Mouse (Mus musculus) layer of hippocampus, adult 9-10 months (tissue): ENCODE measurements around the gene Gpr83.

Experiments
- DNase-seq: peaks from one replicate; pipeline ENCODE4 v3.0.0; 2022; ENCODE audit warnings: low spot score

The Gpr83 gene

GRCm38 (mm10) chr9:14859868-14860639 lies at the start of gene Gpr83:
Gene Gpr83 (plus strand): TSS chr9:14860210.
- no peak for DNase-seq

GRCm38 (mm10) chr9:14821396-14821795 lies 38.6 kb upstream of the Gpr83 start:
- DNase-seq: no peak

DNA sequence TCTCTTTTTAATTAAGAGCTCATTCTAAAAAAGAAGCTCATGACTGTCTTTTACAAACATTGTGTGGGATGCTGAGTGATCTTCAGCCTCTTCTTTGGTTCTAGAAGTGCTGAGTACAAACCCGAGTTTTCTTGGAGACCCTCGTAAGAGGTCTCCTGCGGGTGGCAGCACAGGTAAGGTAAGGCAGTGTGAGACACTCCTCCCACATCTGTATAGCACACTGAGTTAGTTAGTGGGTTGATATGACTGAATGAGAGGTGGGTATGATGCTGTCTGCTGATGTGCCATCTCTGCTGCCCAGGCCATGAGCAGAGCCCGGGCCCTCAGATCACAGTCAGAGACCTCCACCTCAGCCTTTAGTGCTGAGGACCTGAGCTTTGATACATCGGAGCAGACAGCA lies 35.2 kb upstream of the Gpr83 start:
- no peak for DNase-seq

- no peak for DNase-seq
These were observed 32.1 kb upstream of the Gpr83 start for GRCm38 (mm10) chr9:14827875-14828274.

DNA sequence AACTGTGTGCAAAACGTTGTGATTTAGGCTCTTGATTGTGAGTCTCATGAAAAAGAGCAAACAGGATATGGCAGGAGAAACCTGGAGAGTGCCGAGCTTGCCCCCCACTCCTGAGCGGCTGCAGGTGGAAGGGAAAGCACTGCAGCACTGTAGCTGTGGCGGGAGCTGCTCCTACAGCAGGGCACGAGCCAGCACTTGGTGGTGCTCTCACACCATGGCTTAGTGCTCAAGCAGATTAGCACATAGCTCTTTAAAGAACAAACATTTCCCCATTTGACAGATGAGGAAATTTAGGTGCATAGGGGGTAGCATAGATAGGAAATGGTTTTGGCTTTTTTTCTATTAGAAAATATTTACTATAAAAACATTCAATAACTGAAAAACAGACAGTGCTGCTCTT lies 28.0 kb upstream of the Gpr83 start:
- DNase-seq: no peak

DNA sequence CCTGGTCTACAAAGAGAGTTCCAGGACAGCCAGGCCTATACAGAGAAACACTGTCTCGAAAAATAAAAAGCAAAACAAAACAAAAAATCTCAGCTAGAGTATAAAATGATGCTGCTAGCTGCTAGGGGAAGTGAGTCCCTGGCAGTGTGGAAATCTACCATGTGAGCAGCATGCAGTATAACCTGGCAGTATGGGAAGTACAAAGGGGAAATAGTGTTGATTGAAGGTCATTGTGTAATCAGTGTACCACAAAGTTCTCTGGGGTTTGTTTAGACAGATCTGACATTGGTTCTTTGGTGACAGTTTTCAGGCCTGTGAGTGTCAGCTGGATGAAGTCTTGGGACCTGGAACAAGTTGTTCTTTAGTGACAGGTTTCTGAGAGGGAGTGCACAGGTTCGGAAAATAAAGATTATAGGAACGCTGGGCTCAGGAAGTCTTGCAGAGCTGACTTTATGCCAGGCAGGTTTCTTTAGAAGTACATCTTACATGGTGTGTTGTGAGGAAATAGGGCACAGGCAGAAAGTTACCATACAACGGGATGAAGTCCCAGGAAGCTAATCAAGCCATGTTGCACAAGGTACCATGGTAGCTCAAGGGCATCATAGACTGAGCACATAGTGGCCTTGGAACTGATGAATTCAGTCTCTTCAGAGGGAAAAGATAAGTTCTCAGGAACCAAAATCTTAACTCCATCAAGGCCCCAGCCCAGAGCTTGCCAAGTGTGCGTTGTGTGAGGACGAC lies 24.5 kb upstream of the Gpr83 start:
- DNase-seq: no peak

DNA sequence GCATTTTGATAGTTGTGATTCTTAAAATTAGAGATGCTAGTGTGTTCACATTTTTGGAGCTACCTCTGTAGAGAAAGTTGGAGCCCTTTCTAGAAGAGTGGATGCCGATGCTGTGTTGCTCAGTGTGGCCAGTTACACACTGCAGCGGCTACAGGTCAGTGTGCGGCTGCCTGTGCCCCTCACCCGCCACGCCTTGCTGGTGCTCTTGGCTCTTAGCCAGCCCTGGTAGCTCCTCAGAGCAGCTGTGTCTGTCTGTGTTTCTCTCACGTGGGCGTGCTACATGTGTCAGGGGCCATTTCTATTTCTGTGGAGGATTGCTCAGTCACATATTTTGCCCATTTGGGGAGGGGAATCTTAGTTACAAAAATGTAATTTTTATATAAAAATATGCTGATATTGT lies 20.5 kb upstream of the Gpr83 start:
- DNase-seq: no peak

GRCm38 (mm10) chr9:14839970-14840369 lies 20.0 kb upstream of the Gpr83 start:
- DNase-seq: no peak

DNA sequence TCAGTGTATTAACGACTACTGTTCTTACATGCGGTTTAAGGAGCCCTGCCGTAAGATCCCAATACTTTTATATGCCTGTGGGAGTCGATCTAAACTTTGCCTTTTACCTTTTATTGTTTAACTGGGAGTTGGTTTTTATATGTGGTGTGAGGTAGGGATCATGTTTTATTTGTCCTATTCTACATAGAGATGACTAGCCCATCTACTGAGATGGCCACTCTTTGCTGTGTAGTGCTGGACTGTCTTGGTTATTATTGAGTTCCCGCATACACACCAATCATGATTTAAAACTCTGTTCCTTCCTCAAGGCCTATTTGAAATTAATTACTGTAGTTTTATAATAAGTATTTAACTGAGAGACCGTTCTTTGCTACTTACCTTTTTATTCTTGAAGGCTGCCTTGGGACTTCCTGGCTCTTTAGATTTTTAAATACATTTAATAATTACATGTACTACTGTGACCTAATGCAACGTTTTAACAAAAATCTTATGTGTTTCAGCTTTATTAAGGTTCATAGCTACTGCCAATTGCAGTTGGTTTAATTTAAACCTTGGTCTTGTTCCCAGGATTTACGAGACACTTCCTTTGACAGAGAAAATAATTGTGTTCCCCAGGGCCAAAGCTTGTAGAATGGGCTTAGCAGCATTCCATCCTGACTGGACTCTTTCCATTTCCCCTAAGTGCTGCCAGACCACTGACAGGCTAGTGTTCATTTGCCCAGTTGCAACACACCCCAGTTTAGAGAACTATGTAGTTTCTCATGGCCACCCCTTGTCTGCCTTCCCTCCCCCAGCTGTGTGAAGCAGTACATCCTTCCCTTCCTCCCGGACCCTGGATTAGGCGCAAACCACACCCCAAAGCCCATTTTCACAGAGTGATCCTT lies 17.9 kb upstream of the Gpr83 start:
- DNase-seq: no peak

DNA sequence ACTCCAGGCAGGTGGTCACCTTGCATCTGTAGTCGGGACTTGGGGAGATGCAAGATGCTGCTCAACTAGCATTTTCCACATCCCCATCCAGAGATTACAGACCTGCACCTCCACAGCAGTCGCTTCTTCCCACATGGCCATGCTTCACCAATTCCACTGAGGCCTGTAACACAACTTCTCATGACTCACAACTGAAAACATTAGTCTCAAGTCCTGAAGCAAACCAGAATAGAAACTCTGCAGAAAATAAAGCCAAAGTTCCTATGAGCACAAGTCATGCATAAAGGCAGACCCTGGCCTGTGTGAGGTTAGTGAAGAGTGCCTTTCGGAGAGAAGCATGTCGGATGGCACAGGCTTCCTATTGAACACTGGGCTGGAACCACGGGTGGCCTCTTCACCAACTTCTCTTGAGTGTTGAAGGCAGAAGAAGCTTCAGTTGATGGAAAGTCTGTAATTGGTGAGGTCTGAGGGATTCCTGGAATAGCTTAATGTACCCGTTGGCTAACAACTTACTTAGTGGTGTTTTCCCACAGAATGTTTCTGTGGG lies 16.6 kb upstream of the Gpr83 start:
- no peak for DNase-seq

- DNase-seq: no peak
These were observed 16.1 kb upstream of the Gpr83 start for GRCm38 (mm10) chr9:14843901-14844300.

GRCm38 (mm10) chr9:14846428-14846827 lies 13.6 kb upstream of the Gpr83 start:
- no peak for DNase-seq

GRCm38 (mm10) chr9:14848267-14848935 lies 11.6 kb upstream of the Gpr83 start:
- no peak for DNase-seq

GRCm38 (mm10) chr9:14854585-14854984 lies 5.4 kb upstream of the Gpr83 start:
- no peak for DNase-seq

DNA sequence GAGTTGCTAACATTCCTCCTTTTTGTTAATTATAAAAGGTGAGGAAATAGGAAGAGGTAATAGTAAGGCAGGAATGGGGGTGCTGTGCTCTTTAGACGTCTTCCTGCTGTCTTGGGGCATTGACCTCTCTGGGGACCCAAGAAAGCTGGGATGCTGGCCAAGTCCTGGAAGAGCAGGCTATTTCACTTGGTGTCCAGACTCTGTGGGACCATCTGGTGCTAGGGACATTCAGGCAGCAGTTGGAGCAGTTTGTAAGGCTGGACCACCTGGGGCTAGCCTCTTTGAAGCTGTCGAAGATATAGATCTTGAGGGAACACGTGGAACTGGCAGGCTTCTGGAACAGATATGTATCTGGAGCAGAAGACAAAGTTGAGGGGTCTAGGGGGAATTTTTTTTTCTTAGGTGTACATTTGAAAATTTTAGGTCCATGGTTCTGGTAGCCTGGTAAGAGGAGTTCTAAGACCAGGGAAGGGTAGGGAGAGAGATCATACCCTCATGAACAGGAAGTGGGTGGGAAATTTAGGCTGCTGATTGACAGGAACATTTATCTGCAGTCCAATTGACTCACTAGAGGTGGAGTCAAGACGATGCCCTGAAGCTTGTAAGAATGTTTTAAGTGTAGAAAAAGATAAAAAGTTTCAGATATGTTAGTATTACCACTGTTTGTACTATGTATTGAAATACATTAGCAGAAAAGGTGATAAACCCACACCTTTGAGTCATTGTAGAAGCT lies 2.9 kb upstream of the Gpr83 start:
- no peak for DNase-seq

DNA sequence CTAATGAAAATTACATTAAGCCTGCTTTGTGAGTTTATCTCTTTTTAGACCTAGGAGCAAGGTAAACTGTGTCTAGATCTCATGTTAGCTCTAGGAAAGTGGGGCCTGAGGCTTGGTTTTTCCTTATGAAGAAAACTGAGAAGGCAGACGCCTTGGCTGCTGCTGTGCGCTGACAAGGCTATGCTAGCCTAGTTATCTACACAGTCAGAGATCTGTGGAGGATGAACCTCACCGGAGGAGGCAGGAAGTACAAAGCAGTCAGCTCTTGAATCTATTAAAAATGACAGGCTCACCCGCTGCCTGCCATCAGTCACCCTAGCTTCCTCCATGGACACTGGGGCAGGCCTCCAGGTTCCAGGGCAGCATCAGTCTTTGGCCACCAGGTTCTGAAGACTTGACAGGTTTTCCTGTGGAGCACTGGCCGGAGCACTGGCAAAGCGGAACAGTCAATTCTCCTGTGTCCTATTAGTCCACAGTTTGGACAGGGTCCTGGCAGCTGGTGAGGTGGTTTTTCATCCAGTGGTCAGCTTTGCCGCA lies 1.8 kb upstream of the Gpr83 start:
- no peak for DNase-seq

DNA sequence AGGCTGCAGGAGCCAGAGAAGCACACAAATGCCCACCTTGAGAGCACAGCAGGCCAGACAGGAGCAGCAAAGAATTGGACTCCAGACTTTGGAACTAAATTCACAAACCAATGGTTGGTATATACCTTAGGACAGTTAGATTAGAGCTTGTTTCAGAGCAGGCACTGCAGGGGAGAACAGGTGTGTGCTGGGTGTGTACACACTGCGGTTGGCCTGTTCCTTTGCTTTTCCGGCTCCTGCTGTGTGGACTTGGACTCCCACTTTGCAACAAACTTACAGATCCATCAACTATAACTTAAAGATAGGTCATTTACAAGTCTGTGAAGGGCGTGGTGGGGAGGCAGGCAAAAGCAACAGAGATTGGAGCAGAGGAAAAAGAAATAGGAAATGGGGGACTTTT lies 1.2 kb upstream of the Gpr83 start:
- no peak for DNase-seq

- no peak for DNase-seq
These were observed 3.1 kb downstream of the Gpr83 start for GRCm38 (mm10) chr9:14863126-14863525.

GRCm38 (mm10) chr9:14864726-14865125 lies 4.7 kb downstream of the Gpr83 start:
- DNase-seq: no peak

DNA sequence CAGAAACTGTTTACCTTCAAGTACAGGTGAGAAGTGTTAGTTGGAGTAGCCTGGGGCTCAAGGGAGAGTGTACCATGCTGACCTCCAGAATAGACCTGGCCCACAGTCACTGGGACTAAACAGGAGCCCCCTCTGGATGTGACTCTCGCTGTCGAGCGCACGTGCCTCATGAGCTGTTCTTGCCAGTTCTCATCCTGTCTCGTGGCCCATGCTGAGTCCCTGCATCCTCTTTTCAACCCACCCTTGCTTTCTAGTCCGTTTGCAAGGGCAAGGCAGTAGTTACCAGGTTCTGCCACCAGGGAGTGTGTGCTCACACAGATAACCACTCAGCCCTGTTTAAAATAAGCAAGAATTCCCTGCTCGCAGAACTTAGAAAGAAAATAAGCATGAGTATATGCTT lies 6.9 kb downstream of the Gpr83 start:
- peak; percentile 48 for DNase-seq

DNA sequence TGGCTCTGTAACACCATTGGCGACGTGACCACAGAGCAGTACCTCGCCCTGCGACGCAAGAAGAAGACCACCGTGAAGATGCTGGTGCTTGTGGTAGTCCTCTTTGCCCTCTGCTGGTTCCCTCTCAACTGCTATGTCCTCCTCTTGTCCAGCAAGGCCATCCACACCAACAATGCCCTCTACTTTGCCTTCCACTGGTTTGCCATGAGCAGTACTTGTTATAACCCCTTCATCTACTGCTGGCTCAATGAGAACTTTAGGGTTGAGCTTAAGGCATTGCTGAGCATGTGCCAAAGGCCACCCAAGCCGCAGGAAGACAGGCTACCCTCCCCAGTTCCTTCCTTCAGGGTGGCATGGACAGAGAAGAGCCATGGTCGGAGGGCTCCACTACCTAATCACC lies 8.3 kb downstream of the Gpr83 start:
- no peak for DNase-seq
